Mouse (Mus musculus) kidney, adult 9 months (tissue): ENCODE results near the gene Vmp1.
A peak's percentile ranks its signal among the peaks of the same experiment; 100 is the strongest.

Experiments used
- DNase-seq: peaks from one replicate; pipeline ENCODE4 v3.0.0; 2022

The Vmp1 gene

DNA sequence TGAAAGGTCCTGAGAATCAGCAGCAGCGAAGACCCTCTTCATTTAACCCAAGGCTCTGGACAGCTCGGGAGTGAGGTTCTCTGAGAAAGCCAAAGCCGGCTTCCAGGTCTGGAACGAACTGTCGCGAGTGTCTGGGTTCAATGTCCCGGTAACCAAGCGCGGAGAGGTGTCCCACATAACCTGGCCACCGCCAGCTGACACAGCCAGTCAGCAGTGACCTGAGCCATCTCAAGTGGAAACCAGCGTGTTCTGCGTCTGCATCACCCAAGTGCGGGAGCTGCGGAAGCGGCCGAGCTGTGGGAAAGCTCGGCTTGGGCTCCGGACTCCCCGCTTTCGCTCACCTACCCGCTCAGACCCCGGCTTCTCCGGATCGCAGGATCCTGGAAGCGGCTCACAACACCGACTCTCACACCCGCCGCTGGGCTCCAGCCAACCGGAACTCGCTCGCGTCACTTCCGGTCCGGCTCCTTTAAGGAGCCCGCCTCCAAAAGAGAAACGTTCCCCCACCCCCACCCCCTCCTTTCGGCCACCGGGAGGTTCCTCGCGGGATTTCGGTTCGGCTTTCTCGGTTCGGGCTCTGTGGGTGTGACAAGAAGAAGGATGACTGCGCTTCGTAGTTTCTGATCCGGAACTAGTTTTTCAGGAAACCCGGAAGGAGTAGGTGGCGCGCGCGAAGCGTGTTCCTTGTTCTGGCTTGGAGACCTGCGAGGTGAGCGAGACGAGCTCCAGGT is at the start of gene Vmp1, which contains the start of gene Ptrh2:
Gene Vmp1 (minus strand): TSS at position 442 of the 731 bp plus-strand sequence.
Gene Ptrh2 (plus strand): TSS at position 591 of the 731 bp plus-strand sequence.
- DNase-seq = peak; percentile 95

DNA sequence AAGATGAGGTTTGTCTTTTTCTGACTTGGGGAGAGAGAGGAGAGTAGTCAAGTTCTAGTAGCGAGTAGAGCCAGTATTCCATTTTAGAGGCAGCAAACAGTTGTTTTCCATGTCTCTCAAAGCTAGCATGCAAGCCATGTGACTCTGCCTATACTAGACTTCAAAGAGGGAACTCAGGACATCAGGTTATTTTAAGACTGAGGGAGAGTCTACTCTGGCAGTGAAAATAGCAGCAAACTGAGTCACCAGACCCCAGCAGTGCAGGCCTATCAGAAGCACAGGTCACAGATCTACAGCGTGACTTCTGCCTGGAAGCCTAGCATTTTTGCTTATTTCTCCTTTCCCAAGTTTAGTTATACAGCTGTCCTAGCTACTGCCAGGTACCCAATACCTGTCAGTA is 47.8 kb upstream of the Vmp1 start:
- DNase-seq = no peak

DNA sequence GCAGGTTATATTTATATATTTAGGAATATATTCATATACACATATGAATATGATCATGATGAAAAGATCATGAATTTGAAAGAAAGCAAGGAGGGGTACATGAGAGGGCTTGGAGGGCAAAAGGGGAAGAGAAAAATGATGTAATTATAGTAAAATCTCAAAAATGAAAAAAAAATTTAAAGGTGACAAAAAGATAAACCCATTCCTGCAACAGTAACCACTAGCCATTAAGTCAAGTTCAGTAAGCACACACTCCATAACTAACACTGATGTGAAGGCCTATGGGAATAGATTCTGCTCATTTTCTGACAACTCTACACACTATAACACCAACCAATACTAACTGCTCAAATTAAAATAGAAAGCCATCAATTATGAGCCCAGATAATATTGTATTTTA is 42.0 kb upstream of the Vmp1 start:
- DNase-seq = no peak

DNA sequence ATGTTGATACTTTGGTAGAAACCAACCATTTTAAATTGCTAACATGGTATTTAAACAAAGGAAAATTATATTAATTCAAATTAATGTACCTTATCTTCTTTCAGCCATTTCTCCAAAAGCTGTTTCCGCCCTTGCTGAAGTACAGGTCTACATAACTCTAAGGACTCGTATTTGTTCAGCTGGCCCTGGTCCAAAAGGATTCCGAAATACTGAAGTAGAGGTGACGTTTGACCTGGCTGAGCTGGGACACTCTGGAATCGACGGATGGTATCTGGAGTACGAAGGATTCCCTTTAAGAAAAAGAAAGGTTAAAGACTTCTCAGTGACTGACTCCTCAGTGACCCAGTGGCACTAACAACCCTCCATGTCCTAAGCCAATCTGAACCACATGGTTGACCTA is 41.3 kb upstream of the Vmp1 start:
- peak; percentile 33 for DNase-seq

DNA sequence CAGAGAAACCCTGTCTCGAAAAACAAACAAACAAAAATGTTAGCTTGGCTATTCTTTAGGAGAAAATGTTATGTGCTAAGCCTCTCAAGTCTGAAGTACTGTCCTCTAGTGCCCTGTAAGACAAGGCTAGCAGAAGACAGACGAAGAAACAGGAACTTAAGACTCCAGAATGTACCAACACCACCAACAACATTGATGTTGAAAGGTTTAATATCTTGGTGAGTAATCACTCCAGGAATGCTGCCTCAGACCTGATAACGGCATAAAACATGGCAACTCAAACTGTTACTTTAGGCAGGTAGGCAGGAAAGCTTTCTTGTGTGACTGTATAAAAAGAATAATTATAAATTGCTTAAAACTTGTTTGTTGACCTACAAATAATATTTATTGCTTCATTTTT is 40.4 kb upstream of the Vmp1 start:
- no peak for DNase-seq

DNA sequence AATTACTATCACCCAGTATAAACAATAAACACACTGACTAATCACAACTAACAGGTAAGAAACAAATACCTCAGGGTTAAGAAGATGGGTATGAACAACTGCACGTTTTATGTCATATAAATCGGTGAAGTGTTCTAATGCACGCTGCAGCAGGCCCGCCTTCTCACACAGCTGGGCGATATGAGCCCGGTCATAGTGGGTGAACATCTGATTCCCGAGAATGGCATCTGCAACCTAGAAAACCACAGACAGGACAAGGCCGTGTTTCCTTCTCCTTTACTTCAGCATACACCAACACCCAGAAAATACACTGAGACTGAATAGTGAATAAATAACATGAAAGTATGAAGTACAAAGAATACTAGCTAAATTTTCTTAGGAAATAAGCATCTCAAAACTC is 35.8 kb upstream of the Vmp1 start:
- DNase-seq = no peak

DNA sequence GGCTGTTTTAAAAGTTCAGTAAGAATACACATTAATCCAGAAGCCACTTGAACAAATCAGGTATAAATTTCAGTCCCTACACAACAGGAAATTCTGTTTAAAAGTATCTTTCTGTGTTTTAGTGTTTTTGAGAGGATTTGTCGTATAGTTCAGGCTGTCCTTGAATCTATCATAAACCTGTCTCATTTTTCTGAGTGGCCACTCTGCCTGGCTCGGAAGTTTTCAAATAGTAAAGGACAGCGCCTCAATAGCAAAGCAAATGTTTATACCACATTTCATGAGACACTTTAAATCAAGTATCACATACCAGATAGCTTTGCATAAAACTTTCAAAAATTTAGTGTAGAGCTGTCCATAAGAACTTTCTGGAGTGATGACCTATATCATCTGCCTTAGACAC is 34.7 kb upstream of the Vmp1 start:
- no peak for DNase-seq

DNA sequence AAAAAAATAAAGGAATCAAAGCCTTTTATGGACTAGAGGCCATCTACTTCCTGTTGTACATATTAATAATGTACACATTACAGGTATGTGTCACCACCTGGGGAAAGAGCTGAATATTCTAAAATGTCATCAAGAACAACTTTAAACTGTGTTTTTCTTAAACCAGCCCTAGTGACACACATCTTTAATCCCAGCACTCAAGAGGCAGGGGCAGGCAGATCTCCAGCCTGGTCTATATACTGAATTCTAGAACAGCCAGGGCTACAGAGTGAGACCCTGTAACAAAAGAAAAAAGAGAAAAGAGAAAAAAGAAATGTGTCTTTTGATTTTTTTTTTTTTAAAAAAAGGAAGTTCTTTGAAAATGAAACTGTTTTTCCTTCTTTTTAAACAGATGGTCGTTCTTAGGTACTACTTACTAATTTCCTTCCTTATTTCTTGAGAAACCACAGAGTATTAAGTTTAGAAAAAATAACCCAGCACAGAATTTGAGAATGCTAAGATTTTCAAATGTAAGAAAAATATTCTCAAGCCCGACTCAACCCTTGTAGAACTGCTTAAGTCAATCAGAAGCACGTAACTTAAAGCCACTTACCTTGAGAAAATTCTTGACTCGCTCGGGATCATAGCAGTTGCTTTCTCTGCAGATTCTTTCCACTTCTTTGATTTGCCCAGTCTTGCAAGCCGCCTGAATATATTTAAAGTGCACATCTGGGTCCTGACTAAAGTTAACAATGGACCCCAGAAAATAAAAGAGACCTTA is 33.9 kb upstream of the Vmp1 start:
- no peak for DNase-seq

DNA sequence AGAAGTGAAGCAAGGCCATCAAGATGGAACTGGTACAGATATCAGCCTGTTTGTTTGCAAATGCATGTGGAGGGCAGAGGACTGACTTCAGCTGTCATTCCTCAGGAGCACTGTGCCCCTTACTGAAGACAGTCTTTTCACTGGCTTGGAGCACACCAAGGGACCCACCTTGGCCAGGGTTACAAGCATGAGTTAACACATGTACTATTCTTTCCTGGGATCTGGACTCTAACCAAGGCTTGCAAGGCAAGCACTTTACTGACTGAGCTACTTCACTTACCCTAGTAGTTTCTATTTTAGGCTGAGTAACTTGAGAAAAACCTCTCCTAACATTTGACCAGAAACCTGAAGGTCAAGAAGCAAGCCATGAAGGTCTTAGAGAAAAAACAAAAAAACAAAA is 31.0 kb upstream of the Vmp1 start:
- no peak for DNase-seq

DNA sequence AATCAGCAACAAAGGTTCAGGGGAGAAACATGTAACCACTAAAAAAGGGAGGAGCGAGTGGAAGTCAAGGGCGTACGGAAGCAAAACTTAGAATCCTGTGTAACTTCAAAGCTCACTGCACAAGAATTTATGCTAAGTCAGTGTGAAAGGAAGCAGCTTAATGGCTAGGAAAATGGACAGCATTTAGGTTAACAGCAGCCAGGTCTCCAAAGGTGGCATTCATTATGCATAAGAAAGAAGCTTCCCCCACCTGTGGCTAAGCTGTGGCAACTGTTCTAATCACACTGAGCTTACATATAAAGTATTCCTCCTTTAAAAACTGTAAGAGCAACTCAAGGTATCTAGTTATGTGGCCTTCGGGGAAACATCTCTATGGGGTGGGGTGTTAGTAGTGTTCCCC is 17.5 kb upstream of the Vmp1 start:
- no peak for DNase-seq

DNA sequence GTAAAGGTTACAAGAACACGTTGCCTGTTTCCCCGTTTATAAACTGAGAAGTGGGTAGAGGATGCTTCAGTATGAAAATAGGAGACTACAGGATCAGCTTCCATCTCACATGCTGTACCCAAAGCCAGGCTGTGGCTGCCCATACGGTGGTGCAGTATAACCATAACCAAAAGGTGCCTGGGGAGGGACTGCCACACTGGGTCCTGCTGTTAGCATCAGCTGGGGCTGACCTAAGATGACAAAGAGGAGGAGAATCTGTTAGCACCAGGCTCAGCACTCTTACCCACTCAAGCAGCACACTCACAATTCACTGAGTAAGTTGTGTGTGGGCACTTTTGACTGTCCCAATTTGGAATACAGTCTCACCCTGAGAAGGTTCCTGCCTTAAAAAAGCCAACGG is 11.8 kb upstream of the Vmp1 start:
- no peak for DNase-seq

DNA sequence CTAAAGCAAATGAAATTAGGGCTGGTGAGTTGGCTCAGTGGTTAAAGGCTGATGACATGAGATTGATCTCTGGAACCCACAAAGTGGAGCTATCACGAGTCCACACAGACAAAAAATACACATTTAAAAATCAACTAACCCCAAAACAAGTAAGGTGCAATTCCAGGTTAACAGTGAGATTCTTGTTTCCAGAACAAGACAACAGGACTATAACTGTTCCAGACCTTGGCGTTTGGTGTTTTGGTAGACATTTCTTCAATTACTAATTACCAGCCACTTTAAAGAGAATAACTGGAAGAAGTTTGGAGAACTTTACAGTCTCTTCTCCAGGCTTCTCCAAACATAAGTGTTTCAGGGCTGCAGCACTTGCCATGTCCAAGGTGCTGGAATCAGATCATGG is 8.9 kb upstream of the Vmp1 start:
- no peak for DNase-seq

DNA sequence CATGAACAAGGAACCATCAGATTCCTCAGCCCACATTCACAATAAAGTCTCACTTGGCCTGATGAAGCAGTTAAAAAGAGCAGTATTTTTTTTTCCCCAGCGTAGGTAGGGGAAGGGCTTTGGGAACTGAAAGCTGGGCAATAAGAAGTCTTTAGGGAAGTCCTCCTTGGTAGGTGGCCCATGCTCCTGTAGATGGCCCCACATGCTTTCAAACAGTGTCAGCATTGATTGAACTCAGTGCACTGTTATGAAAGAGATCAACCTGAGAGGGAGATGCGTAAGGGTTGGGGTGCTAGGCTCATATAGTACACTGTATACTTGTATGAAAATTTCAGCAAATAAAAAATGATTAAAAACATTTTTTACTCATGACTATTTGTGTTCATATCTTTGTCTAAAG is 8.3 kb upstream of the Vmp1 start:
- DNase-seq = no peak

DNA sequence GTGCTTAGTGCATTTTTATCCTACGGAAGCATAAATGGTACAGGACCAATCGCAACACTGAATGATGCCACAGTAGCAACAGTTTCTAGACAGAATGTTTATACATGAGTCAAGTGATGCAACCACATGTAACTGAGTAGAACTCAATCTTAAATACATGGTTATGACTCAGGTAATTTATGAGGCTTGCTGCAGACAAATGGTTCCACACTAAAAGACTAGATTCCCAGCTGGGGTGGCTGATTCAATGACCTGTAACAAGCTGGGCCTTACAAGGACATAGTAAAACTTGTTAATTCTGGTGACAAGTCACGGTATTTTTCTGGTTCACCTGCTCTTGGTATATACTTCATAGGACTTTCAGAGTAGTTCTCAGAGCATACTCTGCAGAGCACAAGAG is 7.8 kb upstream of the Vmp1 start:
- DNase-seq = no peak

DNA sequence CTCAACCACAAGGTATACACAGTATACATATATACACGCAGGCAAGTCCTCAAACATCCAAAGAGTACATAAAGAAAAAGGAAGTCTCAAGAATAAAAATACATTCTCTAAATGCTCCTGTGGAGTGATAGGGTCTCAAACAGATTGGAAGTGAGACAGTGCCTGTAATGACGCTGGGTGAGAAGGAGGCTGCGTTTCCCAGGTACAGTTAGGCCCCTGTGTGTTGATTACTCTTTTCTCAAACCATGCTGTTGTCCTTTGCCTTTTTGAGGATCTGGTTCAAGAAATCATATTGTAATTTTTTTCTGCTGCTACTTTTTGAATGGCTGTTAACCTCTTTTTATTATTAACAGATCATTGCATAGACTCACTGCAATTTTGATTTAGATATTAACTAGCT is 6.7 kb upstream of the Vmp1 start:
- DNase-seq = no peak

DNA sequence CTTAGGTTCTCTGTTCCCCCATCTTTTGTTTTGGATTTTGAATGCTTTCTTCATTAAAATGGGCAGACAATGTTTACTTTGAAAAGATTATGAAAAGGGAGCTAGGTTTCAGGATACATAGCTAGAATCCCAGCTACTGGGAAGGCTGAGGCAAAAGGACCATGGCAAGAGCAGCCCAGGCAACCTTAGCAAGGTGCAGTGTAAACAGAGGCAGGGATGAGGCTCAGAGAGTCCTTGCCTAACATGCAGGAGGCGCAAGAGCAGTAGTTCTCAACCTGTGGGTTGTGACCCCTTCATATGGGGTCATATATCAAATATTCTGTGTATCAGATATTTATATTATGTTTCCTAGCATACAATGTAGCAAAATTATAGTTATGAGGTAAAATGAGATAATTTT is 1.7 kb upstream of the Vmp1 start:
- DNase-seq = no peak

DNA sequence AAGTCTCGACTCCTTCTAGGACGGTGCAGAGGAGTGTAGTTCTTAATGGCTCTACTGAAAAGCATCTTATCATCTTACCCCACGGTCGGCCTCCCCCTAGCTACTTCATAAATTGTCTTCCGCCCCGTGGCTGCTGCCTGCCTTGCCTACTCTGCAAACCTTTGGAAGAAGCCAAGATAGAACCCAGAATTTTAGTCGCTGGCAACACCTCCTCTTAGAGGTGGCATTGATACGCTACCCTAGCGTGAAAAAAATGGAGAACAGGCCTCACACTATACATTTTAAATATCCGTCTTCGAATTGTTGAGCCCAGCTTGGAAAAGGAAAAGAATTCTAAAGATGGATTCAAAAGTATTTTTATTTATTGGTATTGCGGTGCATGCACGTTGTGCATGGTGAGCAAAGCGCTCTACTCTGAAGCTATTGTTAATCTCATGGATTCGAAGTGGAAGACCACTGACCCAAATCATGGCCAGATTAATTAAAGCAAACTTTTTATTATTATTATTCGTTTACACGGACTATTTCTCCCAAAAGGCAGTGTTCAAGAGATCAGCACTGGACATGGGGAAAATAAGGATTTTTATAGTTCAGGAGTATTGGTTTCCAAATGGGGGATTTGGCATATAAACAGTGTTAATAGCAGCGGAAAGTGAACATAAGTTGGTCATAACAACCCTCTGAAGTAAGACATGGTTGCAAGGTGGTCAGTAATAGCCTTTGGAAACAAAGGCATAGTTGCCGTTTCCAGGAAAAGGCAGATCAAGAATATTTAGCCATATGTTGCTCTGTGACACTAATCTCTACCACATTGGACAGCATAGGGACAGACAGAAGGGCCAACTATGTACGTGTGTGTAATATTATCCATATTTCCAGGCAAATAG is 733 bp upstream of the Vmp1 start:
- DNase-seq = no peak

DNA sequence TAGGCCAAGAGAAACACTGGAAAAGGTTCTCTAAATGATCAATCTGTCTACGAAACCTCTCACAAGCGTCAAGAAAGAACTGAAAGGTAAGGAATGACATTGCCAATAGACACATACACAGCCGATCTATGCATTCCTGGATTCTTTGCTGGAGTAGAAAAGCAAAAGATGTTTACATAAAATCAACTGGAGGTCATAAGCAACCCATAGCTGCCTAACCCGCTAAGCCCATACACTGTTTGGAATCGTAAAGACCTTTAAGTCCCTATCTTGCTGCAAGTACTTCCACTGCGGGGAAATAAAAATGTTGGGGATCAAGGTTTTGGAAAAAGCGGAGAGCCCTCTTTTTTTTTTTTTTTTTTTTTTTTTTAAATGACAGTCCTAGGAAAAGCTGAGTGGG is 775 bp downstream of the Vmp1 start:
- DNase-seq = no peak

DNA sequence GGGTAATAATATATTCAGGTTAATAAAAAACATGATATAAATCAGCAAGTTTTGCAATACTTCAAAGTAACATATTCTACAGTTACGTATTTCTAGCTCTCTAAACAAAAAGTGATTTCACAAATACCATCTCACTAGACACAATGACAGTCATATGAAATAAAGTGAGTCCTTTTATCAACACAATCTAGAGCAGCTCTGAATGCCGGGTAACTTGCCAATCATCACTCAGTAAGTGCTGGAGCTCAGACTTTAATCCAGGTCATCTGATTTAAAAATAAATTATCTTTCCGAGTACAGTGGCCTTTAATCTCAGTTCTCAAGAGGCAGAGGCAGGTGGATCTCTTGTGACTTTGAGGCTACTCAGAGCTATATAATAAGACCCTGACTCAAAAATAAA is 2.2 kb downstream of the Vmp1 start:
- no peak for DNase-seq

DNA sequence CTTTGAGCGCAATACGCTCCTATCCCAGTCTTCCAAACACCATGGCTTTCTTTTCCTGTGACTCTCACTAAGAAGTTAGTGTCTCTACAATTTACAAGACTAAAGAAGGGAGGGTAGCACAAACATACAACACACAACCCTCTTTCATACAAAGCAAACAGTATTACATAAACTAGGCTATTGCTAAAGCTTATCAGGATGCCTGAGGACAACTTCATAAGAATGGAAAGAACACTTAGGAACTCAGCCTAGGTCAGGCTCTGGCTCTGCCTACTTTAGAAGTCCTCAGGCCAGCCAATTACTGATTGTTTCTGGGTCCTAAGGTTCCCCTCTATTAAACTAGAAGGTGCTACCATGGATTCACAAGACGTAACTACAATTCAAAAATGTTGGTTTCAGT is 2.9 kb downstream of the Vmp1 start:
- no peak for DNase-seq

DNA sequence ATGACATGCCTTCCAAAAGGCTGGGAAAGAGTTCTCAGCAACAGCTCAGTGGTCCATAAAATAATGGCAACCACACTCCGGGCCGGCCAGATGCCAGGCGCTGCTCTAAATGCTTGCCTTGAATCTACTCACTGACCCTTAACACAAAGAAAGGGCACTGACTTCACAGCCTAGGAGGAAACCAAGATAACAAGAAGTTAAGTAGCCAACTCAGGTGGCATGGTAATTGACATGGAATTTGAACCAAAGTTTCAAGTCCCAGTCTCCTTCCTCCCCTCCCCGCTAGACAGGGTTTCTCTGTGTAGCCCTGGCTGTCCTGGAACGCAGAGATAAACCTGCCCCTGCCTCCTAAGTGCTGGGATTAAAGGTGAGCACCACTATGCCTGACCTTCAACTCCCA is 4.7 kb downstream of the Vmp1 start:
- peak; percentile 72 for DNase-seq

DNA sequence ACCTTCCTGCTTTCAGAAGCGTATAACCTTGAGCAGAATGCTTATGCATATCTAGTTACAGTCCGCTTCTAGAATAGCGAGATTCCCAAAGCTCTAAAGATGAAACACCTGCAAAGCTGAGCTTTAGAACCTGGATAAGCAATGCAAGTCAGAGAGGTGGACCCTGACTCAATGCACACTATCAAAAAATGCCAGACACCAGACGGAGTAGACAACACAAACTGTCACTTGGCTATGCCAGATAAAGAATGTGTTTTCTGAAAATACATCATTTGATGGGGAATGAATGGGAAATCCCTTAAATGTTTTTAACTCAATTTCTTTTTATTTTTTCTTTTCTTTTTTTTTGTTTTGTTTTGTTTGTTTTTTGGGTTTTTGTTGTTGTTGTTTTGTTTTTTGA is 8.1 kb downstream of the Vmp1 start:
- no peak for DNase-seq

DNA sequence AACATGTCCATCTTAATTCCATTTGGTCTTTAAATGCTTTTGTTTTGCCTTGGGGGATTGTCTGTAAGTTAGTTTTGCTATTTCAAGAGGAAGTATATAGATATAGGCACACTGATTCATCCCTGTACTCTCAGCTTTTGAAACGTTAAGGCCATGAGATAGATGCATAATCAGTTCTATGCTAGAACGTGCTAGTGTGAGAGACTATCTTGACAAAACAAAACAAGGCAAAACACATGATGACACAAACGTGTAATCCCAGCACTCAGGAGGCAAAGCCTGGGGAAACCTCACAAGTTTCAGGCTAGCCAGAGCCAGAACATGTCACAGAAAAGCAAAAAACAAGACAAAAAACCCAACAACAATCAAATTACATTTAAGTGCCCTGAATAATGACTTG is 10.9 kb downstream of the Vmp1 start:
- DNase-seq = no peak
